Mouse (Mus musculus) midbrain, embryonic 16.5 days (tissue): ENCODE measurements around the gene Nos2. TPM values are rescaled to one million over a fixed set of nuclear protein-coding genes. Genes with fewer than 3 reads are reported as not detected.
A peak's percentile ranks its signal among the peaks of the same experiment; 100 is the strongest.

ENCODE experiments used
- ATAC-seq: fragments of 200-750 bp; cut with Nextera tagmentation; 2 replicates; pipeline ENCODE4 v1.8.0; 2017; ENCODE audit warnings: moderate TSS enrichment
- H3K27ac ChIP-seq: fragments of 300-500 bp; sonication (generic); 2 replicates; pipeline ENCODE4 v1.5.1; 2014; ENCODE audit warnings: mild to moderate bottlenecking, low read length, mixed read lengths
- H3K27me3 ChIP-seq: fragments of 300-500 bp; sonication (generic); 2 replicates; pipeline ENCODE4 v1.6.1; 2014; ENCODE audit warnings: low read depth, low read length, mixed read lengths; ENCODE audit not compliant: control insufficient read depth, insufficient read depth
- H3K36me3 ChIP-seq: fragments of 300-500 bp; sonication (generic); 2 replicates; pipeline ENCODE4 v1.6.1; 2014; ENCODE audit warnings: mild to moderate bottlenecking, low read length, moderate library complexity, mixed read lengths; ENCODE audit not compliant: control insufficient read depth, insufficient read depth
- H3K4me1 ChIP-seq: fragments of 300-500 bp; sonication (generic); 2 replicates; pipeline ENCODE4 v1.6.1; 2014; ENCODE audit warnings: mild to moderate bottlenecking, low read length, mixed read lengths; ENCODE audit not compliant: control insufficient read depth, insufficient read depth
- H3K4me2 ChIP-seq: fragments of 300-500 bp; sonication (generic); 2 replicates; pipeline ENCODE4 v1.6.1; 2014; ENCODE audit warnings: mild to moderate bottlenecking, low read length, mixed read lengths
- H3K4me3 ChIP-seq: fragments of 300-500 bp; sonication (generic); 2 replicates; pipeline ENCODE4 v1.5.1; 2014; ENCODE audit warnings: low read depth, mild to moderate bottlenecking, low read length, moderate library complexity, mixed read lengths
- H3K9ac ChIP-seq: fragments of 300-500 bp; sonication (generic); 2 replicates; pipeline ENCODE4 v1.6.1; 2014; ENCODE audit warnings: low read depth, low read length, mixed read lengths
- H3K9me3 ChIP-seq: fragments of 300-500 bp; sonication (generic); replicated peaks from 2 replicates; pipeline ENCODE4 v1.6.1; 2014; ENCODE audit warnings: mild to moderate bottlenecking, low read length, mixed read lengths; ENCODE audit not compliant: control insufficient read depth, poor library complexity, severe bottlenecking
- WGBS: fragments of 180-500 bp; shearing (Covaris S2); extraction: QIAGEN DNeasy Blood & Tissue Kit; methylation state at CpG from one replicate; pipeline ENCODE4 v1.1.7; 2014; 5-methylcytosine and 5-hydroxymethylcytosine counted together
- polyA plus RNA-seq: library from polyadenylated mRNA; unstranded; fragments of >200 nt; fragmentation: Nextera tagmentation; extraction: Ambion mirVana; gene quantifications from 2 replicates; pipeline ENCODE4 v1.2.1, GENCODE M21; 2015

Gene Nos2
- polyA plus RNA-seq, 1 experiment from 2014 or later = 1.1 TPM

- H3K27ac ChIP-seq = no peak overlapping the region
- ATAC-seq = no peak
- WGBS = 84% methylated on average over 1 of the region's 1 CpGs
- H3K4me1 ChIP-seq = peaks cover under 1% of the 10 kb centered on the region; the same call in 1 of the 2 replicates
- H3K9ac ChIP-seq = no peak overlapping the region
- no peaks in the 10 kb centered on the region for H3K27me3 ChIP-seq
- no peaks in the 10 kb centered on the region for H3K9me3 ChIP-seq
- no peak overlapping the region for H3K4me3 ChIP-seq
- no peaks in the 10 kb centered on the region for H3K36me3 ChIP-seq
- no peak overlapping the region for H3K4me2 ChIP-seq
Observed at GRCm38 (mm10) chr11:78943083-78943482, 22.5 kb downstream of the Nos2 start.

GRCm38 (mm10) chr11:78950365-78950764 lies 29.8 kb downstream of the Nos2 start:
- H3K9ac ChIP-seq = no peak overlapping the region
- no peak for ATAC-seq
- H3K4me3 ChIP-seq = no peak overlapping the region
- H3K27ac ChIP-seq = no peak overlapping the region
- H3K4me2 ChIP-seq = no peak overlapping the region
- H3K36me3 ChIP-seq = no peaks in the 10 kb centered on the region
- H3K9me3 ChIP-seq = no peaks in the 10 kb centered on the region
- H3K4me1 ChIP-seq = 0 out of 2 replicates have a peak, but pooled peaks cover 2% of the 10 kb centered on the region
- peaks cover 7% of the 10 kb centered on the region for H3K27me3 ChIP-seq
- WGBS = 87% methylated on average over 8 of the region's 8 CpGs

GRCm38 (mm10) chr11:78952467-78952866 lies 31.9 kb downstream of the Nos2 start:
- Histone ChIP-seq H3K27ac (no peak overlapping the region), H3K27me3 (peaks cover 7% of the 10 kb centered on the region), H3K9me3 (no peaks in the 10 kb centered on the region), H3K4me2 (peak overlapping the region; percentile 44), H3K9ac (0 out of 2 replicates have a peak overlapping the region, but pooled peaks have one; percentile 25), H3K4me1 (0 out of 2 replicates have a peak, but pooled peaks cover 2% of the 10 kb centered on the region), H3K4me3 (peak overlapping the region; percentile 27), H3K36me3 (no peaks in the 10 kb centered on the region)
- WGBS = 12% methylated on average over 17 of the region's 17 CpGs
- ATAC-seq = no peak

- 0 out of 2 replicates have a peak, but pooled peaks cover 2% of the 10 kb centered on the region for H3K4me1 ChIP-seq
- no peaks in the 10 kb centered on the region for H3K9me3 ChIP-seq
- H3K4me2 ChIP-seq = no peak overlapping the region
- H3K27ac ChIP-seq = no peak overlapping the region
- no peaks in the 10 kb centered on the region for H3K36me3 ChIP-seq
- H3K27me3 ChIP-seq = peaks cover 7% of the 10 kb centered on the region
- ATAC-seq = no peak
- no peak overlapping the region for H3K4me3 ChIP-seq
- H3K9ac ChIP-seq = no peak overlapping the region
- 3% methylated on average over 7 of the region's 7 CpGs for WGBS
Observed at GRCm38 (mm10) chr11:78956260-78956659, 35.7 kb downstream of the Nos2 start.

- no peak for ATAC-seq
Observed at GRCm38 (mm10) chr11:78959367-78959766, 38.8 kb downstream of the Nos2 start.

GRCm38 (mm10) chr11:78959841-78960520 lies 39.4 kb downstream of the Nos2 start:
- Histone ChIP-seq H3K27ac (no peak overlapping the region), H3K36me3 (no peaks in the 10 kb centered on the region), H3K4me3 (no peak overlapping the region), H3K9me3 (no peaks in the 10 kb centered on the region), H3K4me1 (no peaks in the 10 kb centered on the region), H3K27me3 (no peaks in the 10 kb centered on the region), H3K9ac (no peak overlapping the region), H3K4me2 (no peak overlapping the region)
- no peak for ATAC-seq
- 69% methylated on average over 5 of the region's 5 CpGs for WGBS

More at GRCm38 (mm10) chr11:78959367-78959766, 38.8 kb downstream of the Nos2 start:
- Histone ChIP-seq H3K36me3 (no peaks in the 10 kb centered on the region), H3K9ac (no peak overlapping the region), H3K4me2 (no peak overlapping the region), H3K4me1 (no peaks in the 10 kb centered on the region), H3K4me3 (no peak overlapping the region), H3K9me3 (no peaks in the 10 kb centered on the region), H3K27me3 (no peaks in the 10 kb centered on the region), H3K27ac (no peak overlapping the region)
- WGBS = 78% methylated on average over 8 of the region's 8 CpGs

GRCm38 (mm10) chr11:78961221-78961620 lies 40.6 kb downstream of the Nos2 start:
- 82% methylated on average over 5 of the region's 5 CpGs for WGBS
- Histone ChIP-seq H3K36me3 (no peaks in the 10 kb centered on the region), H3K4me2 (no peak overlapping the region), H3K9ac (no peak overlapping the region), H3K27ac (no peak overlapping the region), H3K4me3 (no peak overlapping the region), H3K27me3 (no peaks in the 10 kb centered on the region), H3K4me1 (no peaks in the 10 kb centered on the region), H3K9me3 (no peaks in the 10 kb centered on the region)
- ATAC-seq = no peak

- ATAC-seq = no peak
- Histone ChIP-seq H3K9me3 (no peaks in the 10 kb centered on the region), H3K27me3 (no peaks in the 10 kb centered on the region), H3K9ac (no peak overlapping the region), H3K4me1 (no peaks in the 10 kb centered on the region), H3K36me3 (no peaks in the 10 kb centered on the region), H3K4me2 (no peak overlapping the region), H3K4me3 (no peak overlapping the region), H3K27ac (no peak overlapping the region)
- WGBS = 24% methylated on average over 4 of the region's 4 CpGs
Observed at GRCm38 (mm10) chr11:78967371-78967770, 46.8 kb downstream of the Nos2 start.

GRCm38 (mm10) chr11:78968121-78968520 lies 47.5 kb downstream of the Nos2 start:
- 85% methylated on average over 4 of the region's 4 CpGs for WGBS
- no peaks in the 10 kb centered on the region for H3K36me3 ChIP-seq
- H3K4me3 ChIP-seq = no peak overlapping the region
- no peak overlapping the region for H3K9ac ChIP-seq
- no peak for ATAC-seq
- no peak overlapping the region for H3K27ac ChIP-seq
- no peak overlapping the region for H3K4me2 ChIP-seq
- no peaks in the 10 kb centered on the region for H3K27me3 ChIP-seq
- H3K4me1 ChIP-seq = no peaks in the 10 kb centered on the region
- H3K9me3 ChIP-seq = no peaks in the 10 kb centered on the region
